Mouse (Mus musculus) bone marrow, adult 2 months (tissue): ENCODE data around the gene Mettl8.

Source experiments
- CTCF ChIP-seq: fragments of 200-500 bp; IDR thresholded peaks from 2 replicates; pipeline ENCODE4 v1.5.1; 2011; ENCODE audit warnings: low read length, control low read depth; ENCODE audit not compliant: control insufficient read depth, insufficient read depth
- POLR2A ChIP-seq: fragments of 200-500 bp; IDR thresholded peaks from 2 replicates; pipeline ENCODE4 v1.6.1; 2011; ENCODE audit warnings: low read depth, mild to moderate bottlenecking, control low read depth, low read length, borderline replicate concordance; ENCODE audit not compliant: control insufficient read depth

DNA sequence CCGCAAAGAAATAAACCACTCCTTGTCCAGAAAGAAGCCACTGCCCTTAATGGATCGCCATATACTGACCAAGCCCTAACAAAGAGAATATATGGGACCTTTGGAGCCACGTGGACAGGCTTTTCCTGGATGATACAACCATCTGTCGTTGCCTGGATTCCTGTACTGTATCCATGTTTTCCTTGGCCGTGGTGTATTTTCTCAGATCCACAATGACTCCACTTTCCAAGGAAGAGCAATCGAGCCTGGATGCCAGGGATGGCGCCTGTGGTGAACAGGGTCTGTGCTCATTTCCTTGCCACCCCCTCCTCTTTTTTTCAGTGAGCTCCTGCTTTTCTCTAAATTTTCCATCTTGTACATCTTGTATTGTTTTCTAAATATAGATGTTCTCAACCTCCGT is 120.6 kb downstream of the Mettl8 start:
- TF ChIP-seq POLR2A (no peak), CTCF (no peak)
